ENCODE assay signal across 9 mouse cellular contexts in genomic region chr11:102990152-102990663, GRCm38 (mm10). TPM values are rescaled to one million over a fixed set of nuclear protein-coding genes. Genes with fewer than 3 reads are reported as not detected.
DNase-seq lines count a peak whose midpoint lies in the region; ATAC-seq and TF ChIP-seq lines count a peak whose summit lies in the region.
"Had no signal": no experiment of that assay in that cellular context is flagged by ENCODE, and none has a peak within 500 bp of the region (broad histone marks: within the 10 kb centered on the region; RNA-seq: fewer than 3 reads in every experiment).

No protein-coding gene starts in this region.

- no peaks in the 10 kb centered on the region for H3K9me3 ChIP-seq in heart, embryonic 15.5 days (replicated peaks)
- H3K9me3 ChIP-seq in kidney, postnatal 0 days (replicated peaks; ENCODE audit: low read length): no peaks in the 10 kb centered on the region
- no peaks in the 10 kb centered on the region for H3K9me3 ChIP-seq in stomach, embryonic 14.5 days (ENCODE audit: control insufficient read depth, low read depth, low read length)

- peak overlapping the region; percentile 50 for H3K9ac ChIP-seq in heart, embryonic 15.5 days
- peak overlapping the region; percentile 39; the same call in 1 of the 2 replicates for H3K9ac ChIP-seq in kidney, postnatal 0 days (ENCODE audit: low read depth, low read length)
- peak overlapping the region; percentile 38 for H3K9ac ChIP-seq in stomach, embryonic 14.5 days (replicated peaks; ENCODE audit: low read depth, low read length)

- no peak overlapping the region for H3K27ac ChIP-seq in heart, embryonic 15.5 days
- no peak overlapping the region for H3K27ac ChIP-seq in kidney, postnatal 0 days
- H3K27ac ChIP-seq in stomach, embryonic 14.5 days (ENCODE audit: low read length): no peak overlapping the region

- H3K27me3 ChIP-seq in heart, embryonic 15.5 days: peaks cover 45% of the 10 kb centered on the region
- H3K27me3 ChIP-seq in kidney, postnatal 0 days (ENCODE audit: insufficient read depth, low read length): peaks cover 7% of the 10 kb centered on the region; the same call in 1 of the 2 replicates
- 0 out of 2 replicates have a peak, but pooled peaks cover 4% of the 10 kb centered on the region for H3K27me3 ChIP-seq in stomach, embryonic 14.5 days (ENCODE audit: control insufficient read depth, insufficient read depth, low read length)

- WGBS in heart, embryonic 15.5 days: 3% methylated on average over 29 of the region's 29 CpGs
- WGBS in kidney, postnatal 0 days: 2% methylated on average over 29 of the region's 29 CpGs
- 5% methylated on average over 29 of the region's 29 CpGs for WGBS in stomach, embryonic 14.5 days

- H3K4me3 ChIP-seq in heart, embryonic 15.5 days: peak overlapping the region; percentile 50
- peak overlapping the region; percentile 29 for H3K4me3 ChIP-seq in kidney, postnatal 0 days (replicated peaks; ENCODE audit: low read depth, low read length)
- peak overlapping the region; percentile 30 for H3K4me3 ChIP-seq in stomach, embryonic 14.5 days (ENCODE audit: low read depth, low read length)
- H3K4me3 ChIP-seq: erythroblast, embryonic 14.5 days had no signal

- TF ChIP-seq CTCF in kidney, postnatal 0 days (IDR thresholded peaks at IDR 0.05; ENCODE audit: low read depth): peak; percentile 47

- peak; percentile 38 for DNase-seq in urinary bladder, postnatal 14 days (ENCODE audit: low spot score)
- DNase-seq in urinary bladder, postnatal 4 days (ENCODE audit: low spot score in 2 of 2): no peak
- DNase-seq in kidney, postnatal 0 days (ENCODE audit: low spot score): no peak

- H3K4me1 ChIP-seq in heart, embryonic 15.5 days (replicated peaks): peaks cover 23% of the 10 kb centered on the region
- H3K4me1 ChIP-seq in kidney, postnatal 0 days (replicated peaks; ENCODE audit: insufficient read depth, low read length): peaks cover 15% of the 10 kb centered on the region; the same call in 1 of the 2 replicates
- H3K4me1 ChIP-seq in stomach, embryonic 14.5 days (ENCODE audit: control insufficient read depth, insufficient read depth, low read length): peaks cover 14% of the 10 kb centered on the region; the same call in 1 of the 2 replicates

- H3K4me2 ChIP-seq in heart, embryonic 15.5 days: peak overlapping the region; percentile 91
- H3K4me2 ChIP-seq in kidney, postnatal 0 days (ENCODE audit: low read length): peak overlapping the region; percentile 74
- peak overlapping the region; percentile 86 for H3K4me2 ChIP-seq in stomach, embryonic 14.5 days (replicated peaks; ENCODE audit: low read depth, low read length)

- H3K36me3 ChIP-seq in heart, embryonic 15.5 days: peaks cover 7% of the 10 kb centered on the region; the same call in 1 of the 2 replicates
- H3K36me3 ChIP-seq in kidney, postnatal 0 days (ENCODE audit: insufficient read depth, low read length): peaks cover 10% of the 10 kb centered on the region
- peaks cover 13% of the 10 kb centered on the region for H3K36me3 ChIP-seq in stomach, embryonic 14.5 days (ENCODE audit: control insufficient read depth, insufficient read depth, low read length)

- peak; percentile 66 for ATAC-seq in common myeloid progenitor, adult 5-6 weeks (replicated peaks; ENCODE audit: low read depth, poor library complexity, severe bottlenecking)
- ATAC-seq in heart, embryonic 15.5 days (replicated peaks; ENCODE audit: insufficient number of reproducible peaks, insufficient read depth, low FRiP score, low read depth): no peak
- ATAC-seq in kidney, postnatal 0 days (replicated peaks; ENCODE audit: low FRiP score, low read depth): no peak
- ATAC-seq in megakaryocyte-erythroid progenitor cell, adult 5-6 weeks (replicated peaks; ENCODE audit: low FRiP score, low TSS enrichment, poor library complexity, severe bottlenecking): peak; percentile 69
- no peak for ATAC-seq in stomach, embryonic 14.5 days (ENCODE audit: insufficient number of reproducible peaks, insufficient read depth, low FRiP score, low read depth)

RNA-seq across cellular contexts. Expression of gene Nmt1, which starts 37.8 kb away (rescaled TPM):
- total RNA-seq in common myeloid progenitor, adult 5-6 weeks (2017): 32.2 and 37.7 TPM in 2 replicates
- 39.1 and 47.8 TPM in 2 replicates for polyA plus RNA-seq in heart, embryonic 15.5 days (2015; fragmentation: Nextera tagmentation; extraction: Ambion mirVana)
- 60.3 and 60.7 TPM in 2 replicates for polyA plus RNA-seq in kidney, postnatal 0 days (2015; fragmentation: Nextera tagmentation; extraction: Ambion mirVana)
- 33.2 and 36.9 TPM in 2 replicates for total RNA-seq in megakaryocyte-erythroid progenitor cell, adult 5-6 weeks (2014; fragmentation: Nextera tagmentation)
- 37.6 and 42.0 TPM in 2 replicates for total RNA-seq in megakaryocyte-erythroid progenitor cell, adult 5-6 weeks (2017)
- 55.1 and 62.4 TPM in 2 replicates for polyA plus RNA-seq in stomach, embryonic 14.5 days (2014; fragmentation: Nextera tagmentation; extraction: Ambion mirVana)

RNA-seq across cellular contexts. Expression of gene Dcakd, which starts 37.9 kb away (rescaled TPM):
- total RNA-seq in common myeloid progenitor, adult 5-6 weeks (2017): 13.2 and 18.7 TPM in 2 replicates
- 64.8 and 89.4 TPM in 2 replicates for polyA plus RNA-seq in heart, embryonic 15.5 days (2015; fragmentation: Nextera tagmentation; extraction: Ambion mirVana)
- polyA plus RNA-seq in kidney, postnatal 0 days (2015; fragmentation: Nextera tagmentation; extraction: Ambion mirVana): 103 and 106 TPM in 2 replicates
- 24.5 and 40.3 TPM in 2 replicates for total RNA-seq in megakaryocyte-erythroid progenitor cell, adult 5-6 weeks (2014; fragmentation: Nextera tagmentation)
- 4.0 and 9.3 TPM in 2 replicates for total RNA-seq in megakaryocyte-erythroid progenitor cell, adult 5-6 weeks (2017)
- polyA plus RNA-seq in stomach, embryonic 14.5 days (2014; fragmentation: Nextera tagmentation; extraction: Ambion mirVana): 185 and 198 TPM in 2 replicates

RNA-seq across cellular contexts. Expression of gene C1ql1, which starts 43.7 kb away (rescaled TPM):
- not detected in 2 replicates for total RNA-seq in common myeloid progenitor, adult 5-6 weeks (2017)
- polyA plus RNA-seq in heart, embryonic 15.5 days (2015; fragmentation: Nextera tagmentation; extraction: Ambion mirVana): 0.47 and 0.61 TPM in 2 replicates
- 1.4 and 2.3 TPM in 2 replicates for polyA plus RNA-seq in kidney, postnatal 0 days (2015; fragmentation: Nextera tagmentation; extraction: Ambion mirVana)
- total RNA-seq in megakaryocyte-erythroid progenitor cell, adult 5-6 weeks (2014; fragmentation: Nextera tagmentation): not detected in 2 replicates
- not detected in 2 replicates for total RNA-seq in megakaryocyte-erythroid progenitor cell, adult 5-6 weeks (2017)
- 9.4 and 11.1 TPM in 2 replicates for polyA plus RNA-seq in stomach, embryonic 14.5 days (2014; fragmentation: Nextera tagmentation; extraction: Ambion mirVana)
- polyA plus RNA-seq: erythroblast, embryonic 14.5 days; spleen, adult 2 months had no signal

Comparison
In these comparisons a context has a peak if more than half of its experiments do, and no peak if none do; other contexts are left out.
1. ATAC-seq: peak in common myeloid progenitor, adult 5-6 weeks (single experiment) and megakaryocyte-erythroid progenitor cell, adult 5-6 weeks (single experiment); none in heart, embryonic 15.5 days (single experiment), kidney, postnatal 0 days (single experiment) and stomach, embryonic 14.5 days (single experiment).
2. Peak in every context shown above with its lines, with median percentiles within 50 percentile points of each other: H3K4me2 ChIP-seq, H3K4me3 ChIP-seq and H3K9ac ChIP-seq.